Mouse (Mus musculus): ENCODE data around the gene Cib2. TPM values are rescaled to one million over a fixed set of nuclear protein-coding genes. Genes with fewer than 3 reads are reported as not detected.
A peak's percentile ranks its signal among the peaks of the same experiment; 100 is the strongest.
"Not testable (repeated sequence)": the region's sequence is repeated elsewhere in the genome, so short reads cannot be mapped to it uniquely, and the experiment has no call there.

The Cib2 gene
- 2.0 and 3.0 TPM in 2 replicates for polyA plus RNA-seq (2012; rRNA removed)

GRCm38 (mm10) chr9:54559771-54560471 lies at the start of gene Cib2:
Cib2 (minus strand) TSS chr9:54560218.
- peak; percentile 41 to 73 for DNase-seq (ENCODE audit: low read depth in 1 of 2, low spot score in 2 of 2)
- WGBS = 8% methylated on average over 54 of the region's 54 CpGs
- Histone ChIP-seq H3K36me3 (ENCODE audit: control insufficient read depth, insufficient read depth, low read length) (no peaks in the 10 kb centered on the region), H3K27ac (ENCODE audit: insufficient read depth, low read length) (no peak within 1 kb of the TSS), H3K4me3 (ENCODE audit: extremely low read depth, insufficient read depth, insufficient read length) (peak within 1 kb of the TSS; percentile 61), H3K4me1 (ENCODE audit: control insufficient read depth, insufficient read depth, insufficient read length) (peaks cover 6% of the 10 kb centered on the region; the same call in 1 of the 2 replicates), H3K27me3 (ENCODE audit: control insufficient read depth, insufficient read depth, low read length) (peaks cover 4% of the 10 kb centered on the region; the same call in 1 of the 2 replicates)
- TF ChIP-seq POLR2A (IDR thresholded peaks at IDR 0.05; ENCODE audit: low read depth, low read length) (no peak), CTCF (IDR thresholded peaks at IDR 0.05; ENCODE audit: extremely low read depth, insufficient read depth, insufficient read length, insufficient replicate concordance) (no peak)

- no peaks in the 10 kb centered on the region for H3K4me1 ChIP-seq (ENCODE audit: control insufficient read depth, insufficient read depth, insufficient read length)
- no peaks in the 10 kb centered on the region for H3K27me3 ChIP-seq (ENCODE audit: control insufficient read depth, insufficient read depth, low read length)
- WGBS = 85% methylated on average over 4 of the region's 4 CpGs
- peak in 1 of 2 experiments; percentile 42 for DNase-seq (ENCODE audit: low read depth in 1 of 2, low spot score in 2 of 2)
- H3K36me3 ChIP-seq (ENCODE audit: control insufficient read depth, insufficient read depth, low read length) = peaks cover 24% of the 10 kb centered on the region
- no peak overlapping the region for H3K27ac ChIP-seq (ENCODE audit: insufficient read depth, low read length)
- no peak for TF ChIP-seq POLR2A (IDR thresholded peaks at IDR 0.05; ENCODE audit: low read depth, low read length)
- TF ChIP-seq CTCF (IDR thresholded peaks at IDR 0.05; ENCODE audit: extremely low read depth, insufficient read depth, insufficient read length, insufficient replicate concordance) = no peak
- no peak overlapping the region for H3K4me3 ChIP-seq (ENCODE audit: extremely low read depth, insufficient read depth, insufficient read length)
These were observed 44.9 kb upstream of the Cib2 start for GRCm38 (mm10) chr9:54604886-54605285.

- TF ChIP-seq CTCF (IDR thresholded peaks at IDR 0.05; ENCODE audit: extremely low read depth, insufficient read depth, insufficient read length, insufficient replicate concordance) = no peak
- TF ChIP-seq POLR2A (IDR thresholded peaks at IDR 0.05; ENCODE audit: low read depth, low read length) = no peak
- H3K27me3 ChIP-seq (ENCODE audit: control insufficient read depth, insufficient read depth, low read length) = no peaks in the 10 kb centered on the region
- DNase-seq (ENCODE audit: low read depth in 1 of 2, low spot score in 2 of 2) = no peak
- peaks cover 28% of the 10 kb centered on the region for H3K36me3 ChIP-seq (ENCODE audit: control insufficient read depth, insufficient read depth, low read length)
- H3K4me1 ChIP-seq (ENCODE audit: control insufficient read depth, insufficient read depth, insufficient read length) = no peaks in the 10 kb centered on the region
- WGBS = 76% methylated on average over 5 of the region's 5 CpGs
- no peak overlapping the region for H3K4me3 ChIP-seq (ENCODE audit: extremely low read depth, insufficient read depth, insufficient read length)
- H3K27ac ChIP-seq (ENCODE audit: insufficient read depth, low read length) = no peak overlapping the region
These were observed 44.2 kb upstream of the Cib2 start for GRCm38 (mm10) chr9:54604131-54604654.

GRCm38 (mm10) chr9:54602916-54603315 lies 42.9 kb upstream of the Cib2 start:
- no peaks in the 10 kb centered on the region for H3K4me1 ChIP-seq (ENCODE audit: control insufficient read depth, insufficient read depth, insufficient read length)
- no peak overlapping the region for H3K27ac ChIP-seq (ENCODE audit: insufficient read depth, low read length)
- DNase-seq (ENCODE audit: low read depth in 1 of 2, low spot score in 2 of 2) = no peak
- TF ChIP-seq POLR2A (IDR thresholded peaks at IDR 0.05; ENCODE audit: low read depth, low read length) = no peak
- no peak for TF ChIP-seq CTCF (IDR thresholded peaks at IDR 0.05; ENCODE audit: extremely low read depth, insufficient read depth, insufficient read length, insufficient replicate concordance)
- 79% methylated on average over 7 of the region's 7 CpGs for WGBS
- no peak overlapping the region for H3K4me3 ChIP-seq (ENCODE audit: extremely low read depth, insufficient read depth, insufficient read length)
- H3K27me3 ChIP-seq (ENCODE audit: control insufficient read depth, insufficient read depth, low read length) = no peaks in the 10 kb centered on the region
- peaks cover 32% of the 10 kb centered on the region for H3K36me3 ChIP-seq (ENCODE audit: control insufficient read depth, insufficient read depth, low read length)

- no peak overlapping the region for H3K4me3 ChIP-seq (ENCODE audit: extremely low read depth, insufficient read depth, insufficient read length)
- DNase-seq (ENCODE audit: low read depth in 1 of 2, low spot score in 2 of 2) = no peak
- H3K27ac ChIP-seq (ENCODE audit: insufficient read depth, low read length) = no peak overlapping the region
- 90% methylated on average over 2 of the region's 2 CpGs for WGBS
- TF ChIP-seq POLR2A (IDR thresholded peaks at IDR 0.05; ENCODE audit: low read depth, low read length) (no peak), CTCF (IDR thresholded peaks at IDR 0.05; ENCODE audit: extremely low read depth, insufficient read depth, insufficient read length, insufficient replicate concordance) (no peak)
- peaks cover 36% of the 10 kb centered on the region for H3K36me3 ChIP-seq (ENCODE audit: control insufficient read depth, insufficient read depth, low read length)
- H3K4me1 ChIP-seq (ENCODE audit: control insufficient read depth, insufficient read depth, insufficient read length) = no peaks in the 10 kb centered on the region
- no peaks in the 10 kb centered on the region for H3K27me3 ChIP-seq (ENCODE audit: control insufficient read depth, insufficient read depth, low read length)
These were observed 42.4 kb upstream of the Cib2 start for GRCm38 (mm10) chr9:54602386-54602785.

GRCm38 (mm10) chr9:54596752-54597465 lies 36.9 kb upstream of the Cib2 start:
- Histone ChIP-seq H3K27me3 (ENCODE audit: control insufficient read depth, insufficient read depth, low read length) (no peaks in the 10 kb centered on the region), H3K27ac (ENCODE audit: insufficient read depth, low read length) (no peak overlapping the region), H3K4me3 (ENCODE audit: extremely low read depth, insufficient read depth, insufficient read length) (no peak overlapping the region), H3K36me3 (ENCODE audit: control insufficient read depth, insufficient read depth, low read length) (peaks cover 58% of the 10 kb centered on the region), H3K4me1 (ENCODE audit: control insufficient read depth, insufficient read depth, insufficient read length) (no peaks in the 10 kb centered on the region)
- DNase-seq (ENCODE audit: low read depth in 1 of 2, low spot score in 2 of 2) = no peak
- TF ChIP-seq CTCF (IDR thresholded peaks at IDR 0.05; ENCODE audit: extremely low read depth, insufficient read depth, insufficient read length, insufficient replicate concordance) (no peak), POLR2A (IDR thresholded peaks at IDR 0.05; ENCODE audit: low read depth, low read length) (no peak)
- WGBS = 96% methylated on average over 15 of the region's 15 CpGs

- 93% methylated on average over 4 of the region's 4 CpGs for WGBS
- H3K27me3 ChIP-seq (ENCODE audit: control insufficient read depth, insufficient read depth, low read length); H3K27ac ChIP-seq (ENCODE audit: insufficient read depth, low read length); H3K4me3 ChIP-seq (ENCODE audit: extremely low read depth, insufficient read depth, insufficient read length); DNase-seq (ENCODE audit: low read depth in 1 of 2, low spot score in 2 of 2); H3K4me1 ChIP-seq (ENCODE audit: control insufficient read depth, insufficient read depth, insufficient read length): not testable (repeated sequence)
- peaks cover 45% of the 10 kb centered on the region for H3K36me3 ChIP-seq (ENCODE audit: control insufficient read depth, insufficient read depth, low read length)
These were observed 33.6 kb upstream of the Cib2 start for GRCm38 (mm10) chr9:54593652-54594051.

Data from spleen, adult 2 months (tissue).